Mouse (Mus musculus) lung, adult 2 months (tissue): ENCODE results near the gene Kcnd2.

ENCODE experiments used
- CTCF ChIP-seq: fragments of 200-500 bp; IDR thresholded peaks from 2 replicates; pipeline ENCODE4 v1.5.1; 2011; ENCODE audit warnings: mild to moderate bottlenecking, low read length, control low read depth; ENCODE audit not compliant: insufficient read depth
- POLR2A ChIP-seq: fragments of 200-500 bp; IDR thresholded peaks from 2 replicates; pipeline ENCODE4 v1.6.1; 2011; ENCODE audit warnings: low read depth, mild to moderate bottlenecking, control low read depth, low read length, borderline replicate concordance; ENCODE audit errors: extremely low read depth

GRCm38 (mm10) chr6:21692861-21693350, 477.6 kb downstream of the Kcnd2 start:
- TF ChIP-seq POLR2A (no peak), CTCF (no peak)
